Mouse (Mus musculus): ENCODE results near the gene Cdkn1b.

- TF ChIP-seq GATA1 (IDR thresholded peaks at IDR 0.05; ENCODE audit: borderline replicate concordance, low read length) (no peak), FLI1 (IDR thresholded peaks at IDR 0.05; ENCODE audit: low read length) (no peak)
Measured at GRCm38 (mm10) chr6:134903368-134903767, 16.8 kb upstream of the Cdkn1b start.

Data from megakaryocyte, embryonic 14.5 days (primary cell).